Mouse (Mus musculus) erythroblast, embryonic 14.5 days (primary cell): ENCODE results near the gene Tbc1d8b.

Experiments used
- GATA1 ChIP-seq: IDR thresholded peaks from 2 replicates; pipeline ENCODE4 v1.6.1; 2012; ENCODE audit warnings: low read length, inconsistent platforms, mixed read lengths
- TAL1 ChIP-seq: IDR thresholded peaks from 3 replicates; pipeline ENCODE4 v1.6.1; 2012; ENCODE audit warnings: low read length, inconsistent platforms, mixed read lengths

DNA sequence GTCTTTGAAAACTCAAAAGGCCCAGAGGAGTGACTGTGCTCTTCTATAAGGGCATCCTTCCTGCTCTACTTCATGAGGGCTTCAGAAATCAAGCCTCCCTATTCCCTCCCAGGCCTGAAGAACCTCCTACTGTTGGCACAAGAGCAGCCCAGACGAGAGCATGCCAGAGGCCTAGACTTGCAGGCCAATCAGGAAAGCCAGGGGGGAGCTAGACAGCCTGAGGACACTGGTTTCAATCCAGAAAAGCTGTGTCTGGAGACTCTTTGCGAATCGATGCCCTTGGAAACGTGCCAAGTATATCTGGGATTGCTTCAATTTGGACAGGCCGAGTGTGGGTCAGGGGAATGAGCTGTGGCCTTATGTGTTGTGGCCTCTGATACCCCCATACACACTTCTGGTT lies 94.6 kb downstream of the Tbc1d8b start:
- TF ChIP-seq GATA1 (no peak), TAL1 (no peak)
